Mouse (Mus musculus) G1E (cell line): ENCODE measurements at regions not wholly inside any gene's neighbourhood (a gene's known extent, or its start where the extent isn't known, plus 50 kb on each side); places are given as distances from the start of the nearest gene placed in this dataset.

ENCODE experiments used
- CTCF ChIP-seq: IDR thresholded peaks from 2 replicates; pipeline ENCODE4 v1.5.1; 2012; ENCODE audit warnings: low read depth, low read length, inconsistent platforms, mixed read lengths
- GATA1 ChIP-seq: IDR thresholded peaks from 2 replicates; pipeline ENCODE4 v1.6.1; 2012; ENCODE audit warnings: borderline replicate concordance, low read length, inconsistent platforms, mixed read lengths
- GATA2 ChIP-seq: IDR thresholded peaks from 2 replicates; pipeline ENCODE4 v1.6.1; 2012; ENCODE audit warnings: low read depth, low read length, inconsistent platforms, borderline replicate concordance
- POLR2AphosphoS5 ChIP-seq: IDR thresholded peaks from 2 replicates; pipeline ENCODE4 v1.6.1; 2012; ENCODE audit warnings: low read depth, low read length, inconsistent platforms; ENCODE audit not compliant: insufficient replicate concordance
- TAL1 ChIP-seq: conservative IDR thresholded peaks from 2 replicates; pipeline ENCODE4 v1.6.1; 2012; ENCODE audit warnings: low read depth, low read length, inconsistent platforms, mixed read lengths

DNA sequence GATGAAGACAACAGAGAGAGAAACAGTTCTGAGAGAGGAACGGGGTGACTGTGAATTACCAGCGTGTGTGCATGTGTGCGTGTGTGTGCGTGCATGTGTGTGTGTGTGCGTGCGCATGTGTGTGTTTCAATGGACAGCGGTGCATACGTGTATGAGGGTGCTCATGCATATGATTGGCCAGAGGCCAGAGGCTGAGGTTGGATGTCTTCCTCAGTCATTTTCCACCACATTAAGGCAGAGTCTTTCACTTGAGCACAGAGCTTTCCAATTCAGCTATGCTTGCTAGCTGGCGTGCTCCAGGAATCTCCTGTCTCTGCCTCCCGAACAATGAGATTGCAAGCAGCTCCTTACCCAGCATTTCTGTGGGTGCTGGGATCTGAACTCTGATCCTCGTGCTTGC lies 104.4 kb downstream of the Tsen15 start:
- TF ChIP-seq GATA1, result no peak
- no peak for TF ChIP-seq CTCF
- TF ChIP-seq TAL1, result no peak
- no peak for TF ChIP-seq POLR2AphosphoS5
- no peak for TF ChIP-seq GATA2
